Mouse (Mus musculus) ZHBTc4 (cell line): ENCODE data around the gene Acot7.

Experiments used
- DNase-seq: peaks from one replicate; pipeline ENCODE4 v3.0.0-alpha.2; 2011; ENCODE audit warnings: low read depth, low spot score

Gene Acot7

GRCm38 (mm10) chr4:152272449-152273049, 94.6 kb downstream of the Acot7 start:
- no peak for DNase-seq

DNA sequence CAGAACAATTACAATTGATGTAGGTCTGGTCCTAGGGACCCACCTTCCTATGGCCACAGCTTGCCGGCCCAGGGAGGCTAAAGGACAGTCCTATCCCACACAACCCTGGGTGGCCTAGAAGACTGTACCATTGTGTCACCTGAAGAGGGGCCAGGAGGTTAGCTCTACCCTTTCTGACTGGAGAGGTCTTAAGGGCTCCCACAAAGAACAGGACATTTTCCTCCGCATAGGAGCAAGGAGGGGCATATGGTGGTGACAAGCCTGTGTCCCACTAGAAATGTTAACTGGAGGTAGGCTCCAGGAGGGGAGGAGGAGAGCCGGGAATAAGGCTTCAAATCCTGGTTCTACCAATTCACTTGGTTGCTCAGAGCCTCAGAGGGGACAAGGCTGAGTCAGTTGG, 95.3 kb downstream of the Acot7 start:
- DNase-seq = no peak

GRCm38 (mm10) chr4:152273621-152274236, 95.8 kb downstream of the Acot7 start, which contains the start of gene Gpr153:
Gpr153 (plus strand) TSS chr4:152274232.
- peak; percentile 54 for DNase-seq

GRCm38 (mm10) chr4:152274681-152275131, 96.8 kb downstream of the Acot7 start:
- DNase-seq = peak; percentile 61

DNA sequence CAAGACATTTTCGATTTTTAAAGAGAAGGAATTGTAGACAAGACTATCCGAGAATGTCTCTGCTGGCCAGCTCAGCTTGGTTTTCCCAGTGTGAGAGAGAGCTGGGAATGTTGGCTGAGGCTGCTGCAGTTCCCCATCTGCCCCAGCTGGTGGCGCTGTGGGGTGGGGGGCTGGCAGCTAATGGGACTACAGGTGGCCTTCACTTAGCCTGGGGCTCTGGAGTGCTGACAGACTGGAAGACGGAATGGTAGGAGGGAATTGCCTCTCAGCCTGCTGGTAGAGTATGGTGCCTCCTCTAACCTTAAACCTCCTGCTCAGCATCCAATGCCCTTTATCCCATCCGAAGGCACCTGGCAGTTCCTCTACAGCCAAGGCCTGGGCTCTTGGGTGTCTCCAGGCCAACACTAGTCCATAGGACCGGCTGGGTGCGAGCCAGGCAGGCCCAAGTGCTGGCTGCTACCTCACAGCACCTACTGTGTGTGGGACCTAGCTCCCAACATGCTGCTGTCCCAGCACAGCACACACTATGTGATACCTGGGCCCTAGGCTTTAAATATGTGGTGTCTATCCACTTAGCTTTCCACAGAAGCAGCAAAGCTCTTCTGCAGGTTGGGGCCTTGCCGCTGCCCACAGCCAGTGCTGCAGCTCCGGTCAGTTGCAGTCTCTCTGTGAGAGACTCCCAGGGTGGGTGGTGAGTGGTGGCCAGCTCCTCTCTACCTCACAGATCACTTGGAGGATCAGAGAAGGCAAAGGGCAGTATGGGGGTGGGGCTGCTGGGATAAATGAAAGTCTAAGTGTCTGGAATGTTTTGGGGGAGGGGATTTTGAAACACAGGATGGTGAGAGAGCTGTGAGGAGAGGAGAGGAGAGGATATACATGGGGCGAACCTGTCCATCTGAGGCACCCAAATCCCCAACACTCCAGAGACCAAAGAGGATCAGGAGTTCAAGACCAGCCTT, 98.7 kb downstream of the Acot7 start:
- DNase-seq = peak; percentile 86

DNA sequence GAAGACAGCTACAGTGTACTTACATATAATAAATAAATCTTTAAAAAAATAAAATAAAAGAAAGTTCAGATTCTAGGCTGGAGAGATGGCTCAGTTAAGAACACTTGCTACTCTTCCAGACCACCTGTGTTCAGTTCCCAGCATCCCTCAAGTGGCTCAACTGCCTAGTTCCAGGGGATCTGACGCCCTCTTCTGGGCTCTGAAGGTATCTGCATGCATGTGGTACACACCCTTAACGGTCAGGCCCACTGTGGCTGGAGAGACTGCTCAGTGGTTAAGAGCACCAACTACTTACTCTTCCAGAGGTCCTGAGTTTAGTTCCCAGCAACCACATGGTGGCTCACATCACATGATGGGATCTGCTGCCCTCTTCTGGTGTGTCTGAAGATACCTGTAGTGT, 100.0 kb downstream of the Acot7 start:
- DNase-seq = peak; percentile 84

DNA sequence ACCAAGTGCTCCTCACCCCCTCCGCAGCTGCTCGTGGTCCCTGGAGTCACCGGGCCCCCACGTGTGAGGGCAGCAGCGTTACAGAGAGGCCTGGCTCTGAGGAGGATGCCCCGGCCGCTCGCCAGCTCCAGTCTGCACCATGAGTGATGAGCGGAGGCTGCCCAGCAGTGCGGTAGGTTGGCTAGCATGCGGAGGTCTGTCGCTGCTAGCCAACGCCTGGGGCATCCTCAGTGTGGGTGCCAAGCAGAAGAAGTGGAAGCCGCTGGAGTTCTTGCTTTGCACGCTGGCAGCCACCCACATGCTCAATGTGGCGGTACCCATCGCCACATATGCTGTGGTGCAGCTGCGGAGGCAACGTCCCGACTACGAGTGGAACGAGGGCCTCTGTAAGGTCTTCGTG, 101.1 kb downstream of the Acot7 start:
- DNase-seq = no peak

- no peak for DNase-seq
These were observed 103.7 kb downstream of the Acot7 start for GRCm38 (mm10) chr4:152281601-152282000.

- DNase-seq = no peak
These were observed 104.8 kb downstream of the Acot7 start for GRCm38 (mm10) chr4:152282721-152283120.

DNA sequence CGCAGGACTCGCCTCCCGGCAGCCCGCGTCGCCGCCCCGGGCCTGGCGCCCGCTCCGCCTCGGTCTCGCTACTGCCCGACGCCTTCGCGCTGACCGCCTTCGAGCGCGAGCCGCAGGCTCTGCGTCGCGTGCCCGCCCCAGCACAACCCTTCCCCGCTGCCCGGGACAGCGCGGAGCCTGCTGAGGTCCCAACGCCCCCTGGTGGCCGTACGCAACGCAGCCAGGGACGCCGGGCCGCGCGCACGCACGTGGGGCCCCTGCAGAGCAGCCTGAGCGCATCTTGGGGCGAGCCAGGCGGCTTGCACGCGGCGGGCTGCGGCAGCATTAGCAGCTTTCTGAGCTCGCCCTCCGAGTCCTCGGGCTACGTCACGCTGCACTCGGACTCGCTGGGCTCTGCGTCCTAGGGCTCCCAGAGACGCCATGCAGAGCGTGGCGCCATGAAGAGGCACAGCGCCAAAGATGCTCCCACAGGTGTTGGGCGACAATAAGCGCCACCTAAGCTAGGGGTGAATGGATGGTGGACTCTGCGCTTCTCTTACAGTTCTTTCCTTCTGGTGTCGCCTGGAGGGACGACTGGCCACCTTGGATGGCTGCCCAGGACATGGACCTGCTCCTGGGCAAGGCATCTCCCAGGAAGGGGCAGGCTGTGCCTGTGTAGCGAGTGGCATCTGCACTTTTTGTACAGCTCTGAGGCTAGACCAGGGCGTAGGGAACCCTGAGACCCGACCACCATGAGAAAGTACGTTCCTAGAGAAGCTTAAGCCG, 105.4 kb downstream of the Acot7 start:
- peak; percentile 93 for DNase-seq

DNA sequence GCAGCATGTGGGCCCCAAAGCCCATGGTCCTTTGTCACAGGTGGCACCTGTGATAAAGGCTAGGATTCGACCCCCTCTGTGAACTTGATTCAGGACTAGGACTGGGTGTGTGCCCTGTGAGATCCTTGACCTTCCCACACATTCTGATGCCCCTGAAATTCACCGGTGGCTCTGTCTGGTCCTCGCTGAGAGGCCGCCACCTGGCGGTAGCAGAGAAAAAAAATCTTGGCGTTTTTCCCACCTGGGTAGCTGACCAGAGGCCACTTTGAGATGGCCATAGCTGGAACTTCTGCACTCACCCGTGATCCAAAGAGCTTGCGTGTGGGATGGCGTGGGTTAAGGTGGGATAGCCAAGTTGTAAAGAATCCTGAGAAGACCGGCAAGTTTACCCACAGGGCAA, 107.6 kb downstream of the Acot7 start:
- DNase-seq = peak; percentile 66

DNA sequence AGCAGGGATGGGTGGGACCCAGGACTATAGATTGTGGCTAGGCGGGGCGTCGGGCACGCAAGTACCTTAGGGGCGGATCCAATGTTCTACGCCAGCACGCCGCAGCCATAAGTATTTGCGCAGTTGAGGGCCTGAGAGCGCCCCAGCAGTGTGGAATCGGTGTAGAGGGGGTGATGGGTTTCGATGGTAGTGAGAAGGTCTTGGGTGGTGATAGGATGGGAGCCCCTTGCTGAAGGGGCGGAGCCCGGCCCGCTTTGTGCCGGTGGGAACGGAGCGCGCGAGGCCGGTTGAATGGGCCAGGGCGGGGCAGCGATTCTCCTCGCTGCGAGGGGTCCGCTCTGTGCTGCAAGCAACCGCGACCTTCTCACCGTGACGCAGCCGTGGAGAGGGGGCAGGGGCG, 108.2 kb downstream of the Acot7 start:
- peak; percentile 80 for DNase-seq

- peak; percentile 80 for DNase-seq
These were observed 109.0 kb downstream of the Acot7 start for GRCm38 (mm10) chr4:152286887-152287286.

- DNase-seq = no peak
These were observed 109.6 kb downstream of the Acot7 start for GRCm38 (mm10) chr4:152287317-152288120.

DNA sequence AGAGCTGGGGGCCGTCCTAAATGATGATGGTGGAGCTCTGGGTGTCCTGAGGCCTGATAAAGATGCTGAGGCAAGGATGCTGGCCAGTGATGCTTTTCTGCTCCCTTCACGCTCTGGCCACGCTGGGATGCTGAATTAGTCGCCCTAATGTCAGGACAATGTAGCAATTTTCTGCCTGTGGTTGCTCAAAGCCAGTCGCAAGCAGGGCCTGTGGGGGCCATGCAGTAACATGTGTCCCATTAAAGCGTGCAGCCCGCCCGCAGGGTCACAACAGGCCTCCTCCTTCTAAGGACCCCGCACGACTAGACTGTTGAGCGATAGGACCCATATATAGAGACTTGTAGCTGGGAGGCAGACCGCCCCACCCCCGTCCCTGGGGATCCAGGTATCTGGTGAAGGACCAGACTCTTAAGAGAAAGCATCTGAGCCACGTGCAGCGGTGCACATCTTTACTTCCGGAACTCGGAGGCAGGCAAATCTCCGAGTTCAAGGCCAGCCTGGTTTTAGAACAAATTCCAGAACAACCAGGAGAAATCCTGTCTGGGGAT, 110.5 kb downstream of the Acot7 start:
- DNase-seq = no peak

GRCm38 (mm10) chr4:152290385-152290784, 112.5 kb downstream of the Acot7 start:
- peak; percentile 96 for DNase-seq

DNA sequence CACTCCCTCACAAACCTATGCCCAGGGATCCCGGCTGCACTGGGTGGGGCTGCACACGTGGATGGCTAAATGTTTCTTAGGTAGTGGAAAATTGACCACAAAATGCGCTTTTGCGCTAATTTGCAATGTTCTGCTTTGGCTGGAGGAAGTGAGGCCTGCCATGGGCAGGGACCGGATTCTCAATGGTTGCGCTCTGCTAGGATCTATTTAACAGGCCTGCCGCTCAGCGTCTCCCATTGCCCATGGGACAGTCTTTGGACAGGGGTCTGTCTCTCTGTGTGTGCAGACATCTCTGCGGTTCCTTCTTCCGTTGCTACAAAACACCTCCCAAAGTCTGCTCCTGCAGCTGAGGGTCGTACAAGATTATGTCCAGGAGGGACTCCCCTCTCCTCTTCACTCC, 113.1 kb downstream of the Acot7 start:
- DNase-seq = no peak

- DNase-seq = no peak
These were observed 113.6 kb downstream of the Acot7 start, which contains the start of gene Hes3 for GRCm38 (mm10) chr4:152291562-152291961. Hes3 (minus strand) TSS chr4:152291662.

DNA sequence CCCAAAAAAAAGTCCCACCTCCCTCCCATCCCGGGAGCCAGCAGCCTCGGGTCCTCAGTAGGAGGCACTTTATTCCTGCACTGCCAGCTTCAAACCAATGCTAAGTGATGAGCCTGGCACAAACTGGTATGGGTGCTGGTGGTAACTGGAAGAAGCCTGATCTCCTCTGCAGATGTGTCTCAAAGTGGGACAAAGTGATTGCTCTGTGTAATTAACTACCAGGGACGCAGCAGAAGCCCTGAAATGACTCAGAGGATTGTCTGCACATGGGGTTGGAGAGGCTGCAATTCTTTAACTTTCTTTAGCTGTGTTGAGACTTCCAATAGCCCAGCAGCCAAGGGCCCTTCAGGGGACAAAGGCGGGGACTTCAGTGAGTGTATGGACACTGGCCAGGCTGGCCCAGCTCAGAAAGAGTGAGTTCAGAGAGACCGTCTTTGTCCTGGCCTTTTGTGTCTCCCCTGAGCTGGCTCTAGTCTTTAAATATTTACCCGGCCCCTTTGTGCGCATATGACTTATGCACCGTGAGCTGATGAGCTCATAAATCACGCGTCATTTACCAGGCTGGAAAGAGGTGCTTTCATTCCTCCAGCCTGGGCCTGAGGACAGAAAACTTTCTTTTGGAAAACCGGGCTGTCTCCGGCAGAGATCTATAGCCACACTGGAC, 114.3 kb downstream of the Acot7 start:
- no peak for DNase-seq
